Mouse (Mus musculus) left cerebral cortex, postnatal 36 days (tissue): ENCODE measurements at regions not wholly inside any gene's neighbourhood (a gene's known extent, or its start where the extent isn't known, plus 50 kb on each side); places are given as distances from the start of the nearest gene placed in this dataset.

Source experiments
- DNase-seq, 2 experiments: peaks; one replicate each; pipeline ENCODE4 v3.0.0; 2021 to 2022; ENCODE audit warnings: low spot score in 2 of 2, mixed read lengths in 1 of 2
- intact Hi-C: fragments of 180-260 bp; cut with DNase I; formaldehyde crosslinking; loops from one replicate; pipeline ENCODE4 v1.15.1; 2025

GRCm38 (mm10) chr13:97538441-97538840 is 222.0 kb downstream of the Gm10260 start:
- intact Hi-C loops: no loop called here
- DNase-seq: no peak

- intact Hi-C loops: no loop called here
- DNase-seq: no peak
These were observed 222.7 kb downstream of the Gm10260 start for GRCm38 (mm10) chr13:97537686-97538085.

GRCm38 (mm10) chr13:97537206-97537605 is 223.2 kb downstream of the Gm10260 start:
- peak in 1 of 2 experiments; percentile 25 for DNase-seq
- intact Hi-C loops: no loop called here

GRCm38 (mm10) chr13:97533896-97534666 is 226.4 kb downstream of the Gm10260 start:
- intact Hi-C loops: no loop called here

GRCm38 (mm10) chr13:97531181-97531580 is 229.3 kb downstream of the Gm10260 start:
- intact Hi-C loops: no loop called here

More at GRCm38 (mm10) chr13:97533896-97534666, 226.4 kb downstream of the Gm10260 start:
- no peak for DNase-seq

GRCm38 (mm10) chr13:97530570-97530969 is 229.9 kb downstream of the Gm10260 start:
- no peak for DNase-seq
- intact Hi-C loops: no loop called here

More at GRCm38 (mm10) chr13:97531181-97531580, 229.3 kb downstream of the Gm10260 start:
- DNase-seq: no peak

- intact Hi-C loops: no loop called here
- DNase-seq: no peak
These were observed 232.5 kb downstream of the Gm10260 start for GRCm38 (mm10) chr13:97527958-97528357.

- DNase-seq: no peak
- intact Hi-C loops: no loop called here
These were observed 235.5 kb downstream of the Gm10260 start for GRCm38 (mm10) chr13:97524847-97525434.

GRCm38 (mm10) chr13:97523523-97524412 is 236.7 kb downstream of the Gm10260 start:
- DNase-seq: no peak
- intact Hi-C loops: no loop called here

GRCm38 (mm10) chr13:97520988-97521547 is 239.4 kb downstream of the Gm10260 start:
- DNase-seq: no peak
- intact Hi-C loops: no loop called here

- DNase-seq: no peak
- intact Hi-C loops: no loop called here
These were observed 243.7 kb downstream of the Gm10260 start for GRCm38 (mm10) chr13:97516731-97517130.

GRCm38 (mm10) chr13:97514421-97515066 is 245.9 kb downstream of the Gm10260 start:
- intact Hi-C loops: no loop called here
- no peak for DNase-seq

- intact Hi-C loops: no loop called here
- DNase-seq: no peak
These were observed 247.9 kb downstream of the Gm10260 start for GRCm38 (mm10) chr13:97512521-97512920.

GRCm38 (mm10) chr13:97510431-97511261 is 249.8 kb downstream of the Gm10260 start:
- intact Hi-C loops: no loop called here

GRCm38 (mm10) chr13:97504949-97505348 is 255.5 kb downstream of the Gm10260 start:
- no peak for DNase-seq
- intact Hi-C loops: no loop called here

More at GRCm38 (mm10) chr13:97510431-97511261, 249.8 kb downstream of the Gm10260 start:
- DNase-seq: no peak

- intact Hi-C loops: no loop called here
- DNase-seq: no peak
These were observed 256.3 kb downstream of the Gm10260 start for GRCm38 (mm10) chr13:97503955-97504739.

- DNase-seq: peak in 1 of 2 experiments; percentile 31
- intact Hi-C loops: no loop called here
These were observed 257.0 kb downstream of the Gm10260 start for GRCm38 (mm10) chr13:97503391-97503790.

GRCm38 (mm10) chr13:97500155-97500554 is 259.2 kb downstream of the Enc1 start:
- no peak for DNase-seq

More at GRCm38 (mm10) chr13:97500155-97500554, 259.2 kb downstream of the Enc1 start:
- intact Hi-C loops: no loop called here
